Mouse (Mus musculus): Measurements from ENCODE around the gene Sv2b.
"Not testable (repeated sequence)": the region's sequence is repeated elsewhere in the genome, so short reads cannot be mapped to it uniquely, and the experiment has no call there.

Gene Sv2b

DNA sequence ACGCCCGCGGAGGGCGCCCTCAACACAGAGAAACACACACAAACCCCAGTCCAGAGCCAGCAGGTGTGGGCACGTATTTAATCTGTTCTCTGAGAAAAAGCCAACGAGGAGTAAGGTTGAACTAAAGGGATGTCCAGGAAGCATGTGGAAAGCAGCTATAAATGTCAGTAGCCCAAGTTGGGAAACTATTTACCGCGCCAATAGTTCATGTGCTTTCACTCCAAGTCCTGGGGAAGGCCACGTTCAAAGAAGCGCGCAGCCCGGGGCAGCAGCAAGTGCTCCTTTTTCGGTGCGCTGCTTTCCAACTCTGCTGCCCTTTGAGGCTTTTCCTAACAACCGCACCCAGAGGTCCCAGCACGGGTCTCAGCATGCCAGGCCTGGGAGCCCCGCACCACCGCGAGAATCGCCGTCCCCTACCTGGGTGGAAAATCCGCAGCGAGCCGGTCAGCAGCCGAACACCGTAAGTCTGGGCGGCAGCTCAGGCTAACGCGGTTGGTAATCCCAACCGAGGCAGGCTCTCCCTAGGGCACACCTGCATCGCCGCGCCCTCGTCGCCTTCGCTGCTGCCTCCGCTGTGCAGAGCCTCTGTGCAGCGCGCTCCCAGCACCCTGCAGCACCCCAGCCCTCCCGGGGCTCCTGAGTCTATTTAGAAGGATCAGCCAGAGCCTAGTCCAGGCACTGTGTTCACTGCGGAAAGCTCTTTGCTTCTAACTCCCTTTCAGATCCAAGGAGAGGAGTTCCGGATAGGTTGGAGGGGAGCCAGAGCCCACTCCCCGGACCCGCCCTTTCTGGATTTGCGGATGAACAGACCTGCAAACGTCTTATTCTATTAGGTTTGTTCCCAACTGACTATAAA, at the start of gene Sv2b:
Gene Sv2b, minus strand, starts transcription at position 806 of the 856 bp plus-strand sequence.
- peak; percentile 60 for DNase-seq (ENCODE audit: low read depth, low spot score)

DNA sequence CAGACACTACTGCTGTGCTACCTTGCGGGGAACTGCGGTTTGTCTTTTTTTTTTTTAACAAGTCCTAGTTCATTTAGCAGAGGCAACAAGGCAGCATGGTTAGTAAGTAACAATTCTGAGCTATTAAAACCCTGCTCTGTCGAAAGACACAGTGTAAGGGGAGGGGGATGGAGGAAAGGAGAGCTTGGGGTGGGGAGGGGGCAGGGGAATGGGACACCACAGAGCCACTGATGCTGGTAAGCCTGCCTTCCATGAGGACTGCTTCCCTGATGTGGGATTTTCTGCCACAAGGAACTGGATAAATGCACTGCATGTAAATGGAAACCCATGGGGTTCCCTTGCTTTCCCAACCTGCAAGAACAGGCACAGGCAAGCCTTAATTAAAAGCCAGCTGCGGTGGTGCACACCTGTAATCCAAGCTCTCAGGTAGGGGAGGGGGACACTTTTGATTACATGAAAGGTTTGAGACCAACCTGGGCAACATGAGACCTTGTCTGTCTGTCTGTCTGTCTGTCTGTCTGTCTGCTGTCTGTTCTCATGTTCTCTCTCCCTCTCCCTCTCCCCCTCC, 49.3 kb upstream of the Sv2b start:
- DNase-seq (ENCODE audit: low read depth, low spot score), result no peak

DNA sequence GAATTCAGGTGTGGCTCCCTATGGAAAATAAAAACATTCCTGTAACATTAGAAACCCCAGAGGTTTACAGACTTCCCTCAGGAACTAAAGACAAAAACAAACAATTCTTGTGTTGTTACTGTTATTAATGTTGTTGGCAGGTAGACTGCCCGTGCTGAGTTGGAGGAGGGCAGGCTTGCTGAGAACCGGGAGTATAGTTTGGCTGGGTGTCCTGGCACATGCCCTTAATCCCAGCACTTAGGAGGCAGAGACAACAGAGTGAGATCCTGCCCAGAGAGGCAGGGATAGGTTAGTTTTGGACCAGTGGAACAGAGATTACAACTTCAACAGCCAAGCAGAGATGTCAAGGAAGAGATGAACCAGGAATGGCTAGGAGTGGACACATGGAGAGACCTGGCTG, 46.5 kb upstream of the Sv2b start:
- no peak for DNase-seq (ENCODE audit: low read depth, low spot score)

DNA sequence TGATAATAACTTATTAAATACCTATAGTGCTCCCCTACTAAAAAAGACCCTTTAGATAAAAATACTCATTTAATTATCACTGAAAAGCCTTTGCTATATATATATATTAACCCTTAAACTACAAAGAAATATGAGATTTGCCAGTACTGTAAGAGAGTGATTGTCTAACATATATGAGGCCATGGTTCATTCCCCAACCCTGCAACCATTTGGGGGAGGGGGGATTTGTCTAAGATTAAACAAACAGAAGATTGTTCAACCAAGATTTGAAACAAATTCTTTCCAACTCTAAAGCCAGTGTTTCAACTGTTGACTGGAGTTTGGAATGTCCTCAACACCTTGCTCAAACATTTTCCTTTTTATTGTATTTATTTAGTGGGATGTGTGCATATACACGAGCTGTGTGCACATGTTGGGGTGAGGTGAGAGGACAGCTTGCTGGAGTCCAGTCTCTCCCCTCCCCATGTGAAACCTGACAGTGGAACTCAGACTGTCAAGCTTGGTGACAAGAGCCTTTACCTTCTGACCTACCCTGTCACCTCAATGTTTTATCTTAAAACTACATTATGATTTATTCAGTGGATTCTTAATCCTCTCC, 43.8 kb upstream of the Sv2b start:
- DNase-seq (ENCODE audit: low read depth, low spot score), result no peak

DNA sequence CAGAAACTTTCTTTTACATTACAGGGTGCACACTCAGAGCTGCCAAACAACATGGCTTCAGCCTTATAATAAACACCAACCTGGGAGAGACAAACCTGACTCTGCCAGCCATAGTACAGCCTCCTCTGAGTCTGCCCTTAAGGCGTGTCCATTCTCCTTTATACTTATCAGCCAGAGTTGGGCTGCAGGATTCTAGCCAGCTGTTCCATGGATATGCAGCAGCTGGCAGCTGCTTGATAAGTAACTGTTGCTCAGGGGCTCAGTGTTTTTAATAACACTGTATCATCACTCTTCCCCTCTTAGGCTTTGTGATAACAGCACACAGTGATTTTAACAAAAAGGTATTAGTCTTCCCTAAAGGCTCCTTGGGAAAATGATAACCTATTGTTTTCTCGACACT, 41.1 kb upstream of the Sv2b start:
- DNase-seq (ENCODE audit: low read depth, low spot score), result no peak

DNA sequence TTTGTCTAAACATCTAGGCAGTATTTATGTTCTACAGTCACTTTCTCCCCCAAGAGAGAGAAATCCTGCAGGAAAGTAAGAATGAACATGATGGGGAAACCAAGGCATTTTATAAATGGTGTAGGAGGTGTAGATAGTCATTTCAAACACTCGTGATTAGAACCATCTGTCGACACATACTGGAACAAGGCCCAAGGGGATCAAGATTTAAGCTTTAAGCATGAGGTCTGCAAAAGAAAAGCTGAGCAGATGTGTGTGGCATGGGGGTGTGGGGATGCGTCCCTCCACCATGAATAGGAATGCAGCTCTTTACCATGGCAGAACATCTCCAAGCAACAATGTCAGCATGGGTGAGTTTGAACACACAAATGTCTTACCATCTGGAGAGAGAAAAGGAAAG, 23.2 kb upstream of the Sv2b start:
- no peak for DNase-seq (ENCODE audit: low read depth, low spot score)

DNA sequence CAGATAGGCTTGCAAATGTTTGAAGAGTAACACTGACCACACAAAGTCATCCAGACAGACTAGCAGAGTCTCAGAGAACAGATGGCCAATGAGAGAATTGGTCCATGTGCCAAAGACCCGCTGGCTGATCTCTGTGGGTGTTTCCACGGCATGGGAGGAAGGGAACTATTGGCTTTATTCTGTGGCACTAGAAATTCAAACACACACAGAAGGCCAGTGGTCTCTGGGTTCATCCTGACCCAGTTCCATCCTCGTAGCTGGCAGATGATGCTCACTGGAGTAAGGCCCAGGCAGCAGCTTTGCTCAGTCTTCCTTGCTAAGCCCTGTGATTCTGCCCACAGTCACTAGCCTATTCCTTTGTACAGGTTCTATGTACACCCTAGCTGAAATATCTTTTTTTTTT, 20.7 kb upstream of the Sv2b start:
- DNase-seq (ENCODE audit: low read depth, low spot score), result no peak

DNA sequence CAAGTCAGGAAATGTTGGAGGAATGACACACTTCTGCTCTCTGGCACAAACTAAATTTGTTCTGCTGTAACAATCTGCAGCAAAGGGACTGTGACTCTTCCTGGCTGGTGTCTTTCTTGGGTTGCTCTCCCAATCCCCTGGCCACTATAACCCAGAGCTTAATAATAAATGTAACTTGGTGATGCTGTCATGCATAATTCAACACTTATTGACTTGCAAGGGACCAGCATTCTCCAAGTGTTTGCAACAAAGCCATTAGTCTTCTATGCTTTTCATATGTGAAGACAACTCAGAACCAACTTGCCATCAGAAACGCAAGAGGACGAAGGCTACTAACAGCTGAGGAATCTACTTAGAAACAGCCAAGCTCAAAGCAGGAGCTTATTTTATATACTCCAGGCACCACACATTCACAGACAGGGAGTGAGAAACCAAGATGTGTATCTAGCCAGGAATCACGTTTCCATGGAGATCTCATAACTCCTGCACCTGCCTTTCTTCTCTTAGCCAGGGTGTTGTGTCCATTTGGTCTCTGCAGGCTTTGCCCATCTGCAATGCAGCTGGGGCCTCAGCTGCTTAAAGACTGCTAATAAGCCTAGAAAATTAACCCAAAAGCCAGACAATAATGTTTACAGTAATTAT, 19.8 kb upstream of the Sv2b start:
- DNase-seq (ENCODE audit: low read depth, low spot score), result no peak

DNA sequence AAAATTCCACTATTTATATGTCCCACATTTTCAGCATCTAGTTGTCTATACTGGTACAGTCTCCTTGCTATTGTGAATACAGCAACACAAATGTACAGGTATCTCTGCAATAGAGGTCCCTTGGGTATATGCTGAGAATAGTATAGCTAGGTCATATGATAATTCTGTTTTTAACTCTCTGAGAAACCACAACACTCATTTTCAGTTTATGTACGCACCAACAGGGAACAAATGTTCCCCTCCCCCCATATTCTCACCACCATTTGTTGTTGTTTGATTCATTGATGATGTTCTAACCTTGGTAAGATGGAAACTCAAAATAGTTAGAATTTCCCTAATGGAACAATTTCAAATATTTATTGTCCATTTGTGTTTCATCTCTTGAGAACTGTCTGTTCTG, 16.2 kb upstream of the Sv2b start:
- no peak for DNase-seq (ENCODE audit: low read depth, low spot score)

DNA sequence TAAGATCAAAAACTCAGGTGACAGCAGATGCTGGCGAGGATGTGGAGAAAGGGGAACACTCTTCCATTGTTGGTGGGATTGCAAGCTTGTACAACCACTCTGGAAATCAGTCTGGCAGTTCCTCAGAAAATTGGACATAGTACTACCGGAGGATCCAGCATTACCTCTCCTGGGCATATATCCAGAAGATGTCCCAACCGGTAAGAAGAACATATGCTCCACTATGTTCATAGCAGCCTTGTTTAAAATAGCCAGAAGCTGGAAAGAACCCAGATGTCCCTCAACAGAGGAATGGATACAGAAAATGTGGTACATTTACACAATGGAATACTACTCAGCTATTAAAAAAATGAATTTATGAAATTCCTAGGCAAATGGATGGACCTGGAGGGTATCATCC, 13.7 kb upstream of the Sv2b start:
- DNase-seq (ENCODE audit: low read depth, low spot score), result not testable (repeated sequence)

DNA sequence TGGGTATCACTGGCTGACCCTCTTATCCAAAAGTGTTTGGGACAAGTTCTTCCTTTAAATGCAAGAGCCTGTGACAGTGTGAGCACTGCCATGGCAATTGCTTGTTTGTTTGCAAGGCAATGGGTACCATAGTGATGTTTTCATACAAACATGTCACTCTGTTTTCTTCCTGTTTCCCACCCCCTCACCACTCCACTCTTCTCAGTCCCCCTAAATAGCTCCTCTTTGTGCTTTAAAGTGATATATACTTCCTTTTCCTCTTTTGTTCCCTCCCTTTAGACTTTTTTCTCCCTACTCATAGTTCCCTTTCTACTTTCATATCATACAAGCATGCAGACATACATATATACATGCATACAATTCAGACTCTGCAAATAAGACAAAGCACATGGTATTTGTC, 10.9 kb upstream of the Sv2b start:
- DNase-seq (ENCODE audit: low read depth, low spot score), result no peak

DNA sequence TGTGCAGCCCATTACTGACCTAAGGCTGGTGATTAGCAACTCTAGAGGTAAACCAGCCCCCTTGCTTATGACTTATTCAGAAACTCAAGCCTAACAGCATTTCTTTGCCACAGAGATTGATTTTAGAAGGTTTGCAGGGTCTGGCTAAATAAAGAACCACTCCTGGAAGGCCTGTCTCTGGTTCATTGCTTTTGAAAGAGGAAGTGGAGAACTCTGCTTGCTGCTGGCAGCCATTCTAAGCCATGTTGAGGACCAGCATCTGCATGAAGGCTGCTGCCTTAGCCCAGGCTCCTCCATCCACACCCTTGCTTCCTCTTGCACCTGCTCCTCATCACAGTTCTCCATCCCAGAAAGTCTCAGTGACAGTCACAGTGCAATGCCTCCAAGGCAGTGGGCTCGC, 9.3 kb upstream of the Sv2b start:
- no peak for DNase-seq (ENCODE audit: low read depth, low spot score)

DNA sequence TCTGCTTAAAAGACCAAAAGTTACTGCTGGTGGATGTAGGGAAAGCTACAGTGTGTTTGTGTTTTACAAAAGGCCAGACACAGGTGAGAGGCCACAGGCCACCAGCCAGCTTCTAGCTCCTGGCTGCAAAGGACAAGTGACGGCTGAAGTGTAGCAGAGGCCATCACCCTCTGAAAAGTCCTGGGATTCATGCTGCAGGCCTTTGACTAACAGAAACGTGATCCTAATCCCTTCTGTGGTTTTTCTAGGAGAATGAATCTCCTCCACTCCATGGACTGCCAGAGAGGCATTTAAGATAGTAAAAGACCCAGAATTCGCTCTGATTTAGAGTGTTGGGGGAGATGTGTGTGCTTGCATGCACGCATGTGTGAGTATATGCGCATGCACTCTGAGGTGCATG, 5.8 kb upstream of the Sv2b start:
- DNase-seq (ENCODE audit: low read depth, low spot score), result no peak

DNA sequence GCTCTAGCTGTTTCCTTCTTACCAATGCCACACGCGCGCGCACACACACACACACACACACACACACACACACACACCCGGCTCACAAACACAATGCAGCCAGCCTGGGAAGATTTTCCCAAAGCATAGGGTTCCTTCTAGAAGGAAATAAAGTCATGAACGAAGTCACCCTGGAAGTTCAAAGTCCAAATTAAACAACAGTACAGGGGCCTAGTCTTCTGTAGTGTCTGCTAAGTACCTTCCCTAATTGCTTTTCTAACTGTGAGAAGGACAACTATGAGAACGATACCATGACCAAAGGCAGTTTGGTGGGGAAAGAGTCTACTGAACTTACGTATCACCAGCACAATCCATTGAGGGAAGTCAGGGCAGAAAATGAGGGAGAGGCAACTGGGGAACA, 508 bp upstream of the Sv2b start:
- no peak for DNase-seq (ENCODE audit: low read depth, low spot score)

DNA sequence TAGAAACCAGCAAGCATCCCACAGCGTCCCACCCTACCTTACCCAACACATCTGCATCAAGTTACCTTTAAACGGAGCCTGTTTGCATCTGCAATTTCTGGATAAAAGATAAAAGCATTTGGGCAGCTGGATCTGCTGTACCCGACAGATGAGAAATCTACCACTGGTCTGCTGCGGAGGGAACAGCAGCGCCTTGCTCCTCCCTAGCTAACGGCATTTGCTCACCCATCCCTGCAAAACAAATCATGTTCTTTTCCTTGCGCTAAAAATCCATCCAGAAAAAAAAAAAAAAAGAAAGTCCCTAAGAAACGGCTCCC, 964 bp downstream of the Sv2b start:
- no peak for DNase-seq (ENCODE audit: low read depth, low spot score)

DNA sequence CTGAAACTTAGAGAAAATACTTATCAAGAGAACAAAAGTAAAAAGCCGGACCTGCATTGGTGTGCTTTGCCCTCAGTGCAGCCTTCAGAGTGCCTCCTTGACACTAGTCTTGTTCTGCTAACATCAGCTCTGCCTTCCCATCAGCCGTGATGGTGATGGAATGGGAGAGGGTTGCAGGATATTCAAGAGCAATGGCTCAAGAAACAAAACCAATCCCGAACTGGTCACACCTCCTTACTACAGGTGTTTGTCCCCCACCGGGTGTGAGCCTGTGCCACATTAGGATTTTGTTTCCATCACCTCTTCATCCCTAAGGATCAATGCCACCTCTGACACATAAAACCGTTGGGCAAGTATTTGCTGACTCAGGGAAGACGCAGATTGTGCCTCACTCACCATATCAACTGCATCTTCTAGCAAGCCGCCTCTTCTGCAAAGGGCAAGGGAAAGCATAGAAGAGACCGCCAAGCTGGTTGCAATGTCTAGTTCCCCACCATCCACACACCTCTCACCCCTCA, 1.4 kb downstream of the Sv2b start:
- DNase-seq (ENCODE audit: low read depth, low spot score), result no peak

DNA sequence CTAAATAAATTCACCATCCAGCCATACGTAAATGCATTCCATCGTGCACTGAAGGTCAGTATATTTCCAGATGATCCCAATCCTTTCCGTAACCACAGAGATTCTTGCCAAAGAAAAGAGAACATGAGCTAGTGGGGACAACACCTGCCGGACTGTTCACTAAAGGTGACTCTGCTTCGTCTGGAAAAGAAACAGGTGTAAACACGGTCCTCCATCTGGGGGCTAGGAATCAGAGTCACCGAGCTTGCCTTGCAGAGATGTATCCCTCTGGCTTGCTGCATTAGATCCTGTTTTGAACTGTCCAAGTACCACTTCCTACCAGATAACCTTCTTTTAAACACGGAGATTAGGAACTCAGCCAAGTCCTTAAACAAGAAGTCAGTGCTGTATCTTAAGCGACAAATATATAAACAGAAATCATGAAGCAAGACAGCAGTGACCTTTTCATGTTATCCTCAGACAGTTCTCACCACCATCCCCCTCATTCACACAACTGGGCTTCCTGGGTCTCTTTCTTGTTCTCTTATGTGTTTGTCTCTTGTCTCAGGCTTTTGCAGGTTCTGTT, 3.1 kb downstream of the Sv2b start:
- no peak for DNase-seq (ENCODE audit: low read depth, low spot score)

DNA sequence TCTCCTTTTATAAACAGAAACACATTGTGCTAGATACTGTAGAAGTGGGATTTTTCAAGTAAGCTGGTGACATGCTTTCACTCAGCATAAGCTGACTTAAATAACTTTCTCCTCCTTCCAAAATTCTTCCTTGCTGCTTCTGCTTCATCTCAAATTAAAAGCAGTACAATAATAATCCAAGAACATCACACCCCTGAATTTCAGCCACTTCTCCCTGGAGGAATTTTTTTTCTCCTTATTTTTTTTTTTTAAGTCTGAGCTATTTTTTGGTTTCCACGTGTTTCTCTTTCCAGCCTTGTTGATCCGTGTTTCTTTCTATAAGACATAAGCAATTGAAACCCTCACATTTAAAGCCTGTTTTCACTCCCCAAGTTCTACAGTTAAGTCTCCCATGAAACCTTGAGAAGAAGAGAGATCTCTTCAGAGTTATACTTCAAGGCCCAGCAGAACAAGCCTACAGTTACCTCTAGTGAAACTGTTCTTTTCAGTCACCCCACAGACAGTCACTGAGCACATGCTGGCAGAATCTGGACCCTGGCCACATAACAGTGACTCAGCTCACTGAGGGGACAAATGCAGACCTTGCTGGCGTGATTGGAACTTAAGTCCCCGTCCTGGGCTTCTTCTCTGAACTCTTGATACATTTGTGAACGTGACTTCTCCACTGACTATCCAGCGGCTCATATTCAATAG, 6.4 kb downstream of the Sv2b start:
- no peak for DNase-seq (ENCODE audit: low read depth, low spot score)

DNA sequence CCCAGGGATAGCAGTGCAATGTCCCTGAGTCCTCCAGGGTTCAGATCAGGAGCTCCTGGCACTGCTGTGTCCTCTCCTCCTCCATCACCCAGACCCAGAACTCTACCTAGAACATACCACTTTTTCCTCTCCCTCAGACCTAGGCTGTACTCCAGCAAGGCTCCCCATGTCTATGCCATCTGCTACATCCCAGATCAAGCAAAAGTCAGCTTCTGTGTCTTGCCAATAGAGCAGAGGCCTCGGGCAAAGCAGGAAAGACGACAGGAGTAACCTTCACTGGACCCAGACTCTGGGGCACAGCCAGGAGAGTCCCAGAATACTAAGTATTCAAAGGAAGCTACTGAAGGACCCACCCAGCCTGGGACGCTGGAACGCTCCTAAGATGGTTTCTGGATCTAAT, 9.8 kb downstream of the Sv2b start:
- DNase-seq (ENCODE audit: low read depth, low spot score), result no peak

DNA sequence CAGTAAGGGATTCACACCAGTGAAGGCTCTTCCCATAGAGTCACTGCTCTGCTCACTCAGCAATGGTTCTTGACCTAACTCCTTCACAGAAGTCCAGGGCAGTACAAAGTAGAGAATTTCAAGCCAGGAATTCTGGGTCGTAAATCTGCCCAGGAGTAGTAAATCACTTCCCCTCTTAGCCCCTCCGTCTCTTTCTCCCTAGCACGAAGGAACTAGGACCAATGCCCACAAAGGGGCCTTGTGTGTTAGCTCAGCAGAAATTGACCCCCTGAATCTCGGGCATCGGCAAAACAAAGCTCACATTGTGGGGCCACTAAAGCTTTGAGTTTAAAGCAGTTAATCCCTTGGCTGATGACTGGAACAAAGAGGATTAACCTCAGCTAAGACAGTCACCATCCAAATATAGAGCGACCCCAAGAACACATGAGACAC, 12.4 kb downstream of the Sv2b start:
- no peak for DNase-seq (ENCODE audit: low read depth, low spot score)

DNA sequence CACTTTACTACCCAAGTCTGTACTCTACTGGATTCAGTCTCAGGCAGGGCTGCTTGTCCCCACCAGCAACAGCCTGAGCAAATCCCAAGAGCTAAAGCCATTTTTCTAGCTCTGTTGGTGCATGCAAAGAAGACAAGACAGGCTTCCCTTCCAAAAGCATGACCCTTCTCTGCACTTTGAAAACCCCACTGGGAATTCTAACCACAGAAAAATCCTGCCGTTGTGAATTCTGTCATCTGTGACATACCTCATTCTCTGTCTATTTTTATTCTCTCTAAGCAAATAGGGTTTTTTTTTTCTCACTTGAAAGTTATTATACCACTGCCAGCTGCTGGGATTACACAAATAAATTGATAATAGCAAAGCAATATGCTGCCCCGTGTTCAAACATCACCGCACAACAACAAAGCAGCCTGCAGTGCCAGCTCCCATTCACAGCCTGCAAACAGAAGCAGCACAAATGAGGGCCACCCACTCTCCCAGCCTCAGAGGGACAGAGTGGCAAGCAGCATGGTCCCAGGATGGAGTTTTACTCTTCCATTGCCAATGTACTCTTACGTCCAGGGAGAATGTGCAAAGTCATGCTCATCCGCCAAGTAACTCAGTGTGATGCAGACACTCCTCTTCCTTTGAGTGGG, 13.7 kb downstream of the Sv2b start:
- no peak for DNase-seq (ENCODE audit: low read depth, low spot score)
